Mouse (Mus musculus) intestine, embryonic 14.5 days (tissue): ENCODE measurements at regions not wholly inside any gene's neighbourhood (a gene's known extent, or its start where the extent isn't known, plus 50 kb on each side); places are given as distances from the start of the nearest gene placed in this dataset.

Source experiments
- ATAC-seq: fragments of 200-750 bp; cut with Nextera tagmentation; replicated peaks from 2 replicates; pipeline ENCODE4 v1.8.0; 2017; ENCODE audit warnings: low read depth, moderate number of reproducible peaks, moderate TSS enrichment, moderate library complexity; ENCODE audit not compliant: low FRiP score, low TSS enrichment
- DNase-seq: peaks from one replicate; pipeline ENCODE4 v3.0.0-alpha.2; 2018; ENCODE audit warnings: low spot score
- H3K27ac ChIP-seq: fragments of 300-500 bp; sonication (generic); 2 replicates; pipeline ENCODE4 v1.5.1; 2014; ENCODE audit warnings: low read depth, mild to moderate bottlenecking, control low read depth
- H3K27me3 ChIP-seq: fragments of 300-500 bp; sonication (generic); replicated peaks from 2 replicates; pipeline ENCODE4 v1.6.1; 2014; ENCODE audit warnings: low read length, control low read depth; ENCODE audit not compliant: control insufficient read depth, insufficient read depth
- H3K36me3 ChIP-seq: fragments of 300-500 bp; sonication (generic); 2 replicates; pipeline ENCODE4 v1.6.1; 2014; ENCODE audit warnings: low read length, control low read depth; ENCODE audit not compliant: control insufficient read depth, insufficient read depth
- H3K4me1 ChIP-seq: fragments of 300-500 bp; sonication (generic); replicated peaks from 2 replicates; pipeline ENCODE4 v1.6.1; 2014; ENCODE audit warnings: low read length, control low read depth, mixed read lengths; ENCODE audit not compliant: control insufficient read depth, insufficient read depth
- H3K4me2 ChIP-seq: fragments of 300-500 bp; sonication (generic); 2 replicates; pipeline ENCODE4 v1.6.1; 2014; ENCODE audit warnings: low read length
- H3K4me3 ChIP-seq: fragments of 300-500 bp; sonication (generic); 2 replicates; pipeline ENCODE4 v1.5.1; 2014; ENCODE audit warnings: low read depth, low read length, control low read depth, mixed read lengths
- H3K9ac ChIP-seq: fragments of 300-500 bp; sonication (generic); 2 replicates; pipeline ENCODE4 v1.6.1; 2014; ENCODE audit warnings: mild to moderate bottlenecking, low read length
- H3K9me3 ChIP-seq: fragments of 300-500 bp; sonication (generic); 2 replicates; pipeline ENCODE4 v1.6.1; 2016; ENCODE audit warnings: low read length, control low read depth; ENCODE audit not compliant: control insufficient read depth
- WGBS: fragments of 180-500 bp; shearing (Covaris S2); extraction: QIAGEN DNeasy Blood & Tissue Kit; methylation state at CpG from one replicate; pipeline ENCODE4 v1.1.7; 2014; 5-methylcytosine and 5-hydroxymethylcytosine counted together

GRCm38 (mm10) chr4:148337890-148338880 lies 50.4 kb upstream of the Disp3 start:
- H3K9me3 ChIP-seq, result no peaks in the 10 kb centered on the region
- no peak overlapping the region for H3K4me2 ChIP-seq
- no peak overlapping the region for H3K9ac ChIP-seq
- H3K4me3 ChIP-seq, result no peak overlapping the region
- no peak overlapping the region for H3K27ac ChIP-seq
- no peaks in the 10 kb centered on the region for H3K4me1 ChIP-seq
- DNase-seq (no peak), ATAC-seq (no peak)
- 56% methylated on average over 13 of the region's 13 CpGs for whole genome bisulfite sequencing
- H3K27me3 ChIP-seq, result no peaks in the 10 kb centered on the region
- no peaks in the 10 kb centered on the region for H3K36me3 ChIP-seq
